Mouse (Mus musculus) cerebral cortex, adult 2 months (tissue): ENCODE measurements around the gene Atp1a1.

Experiments used
- WGBS: fragments of 180-500 bp; shearing (Covaris S2); methylation state at CpG from one replicate; pipeline ENCODE4 v1.1.7; 2018; 5-methylcytosine and 5-hydroxymethylcytosine counted together

Atp1a1 gene

GRCm38 (mm10) chr3:101552621-101553620 lies 51.6 kb downstream of the Atp1a1 start:
- 72% methylated on average over 7 of the region's 7 CpGs for WGBS

- 56% methylated on average over 26 of the region's 26 CpGs for WGBS
Observed at GRCm38 (mm10) chr3:101551457-101552230, 52.8 kb downstream of the Atp1a1 start.

DNA sequence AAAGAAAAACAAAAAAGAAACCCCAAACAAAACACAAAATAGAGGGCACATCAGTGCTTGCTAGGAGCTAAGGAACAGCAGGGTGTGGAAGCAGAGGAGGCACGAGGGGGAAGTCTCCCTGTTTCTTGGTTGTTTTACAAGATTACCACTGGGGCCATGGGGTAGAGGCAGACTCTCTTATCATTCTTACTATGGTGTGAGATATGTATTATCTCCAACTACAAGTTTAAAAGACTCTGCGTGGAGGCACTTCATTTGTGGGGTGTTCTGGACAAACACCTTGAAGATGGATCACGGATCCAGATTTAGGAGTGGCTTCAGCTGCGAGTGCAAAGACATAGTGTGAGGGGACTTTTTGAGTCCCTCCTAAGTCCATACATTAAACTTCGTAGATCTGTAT lies 54.7 kb downstream of the Atp1a1 start:
- WGBS: 86% methylated on average over 5 of the region's 5 CpGs

- 74% methylated on average over 7 of the region's 7 CpGs for WGBS
Observed at GRCm38 (mm10) chr3:101544116-101544515, 60.4 kb downstream of the Atp1a1 start.

- 77% methylated on average over 6 of the region's 6 CpGs for WGBS
Observed at GRCm38 (mm10) chr3:101541571-101541970, 62.9 kb downstream of the Atp1a1 start.

GRCm38 (mm10) chr3:101540568-101540967 lies 63.9 kb downstream of the Atp1a1 start:
- 87% methylated on average over 4 of the region's 4 CpGs for WGBS

GRCm38 (mm10) chr3:101536322-101536721 lies 68.2 kb downstream of the Atp1a1 start:
- WGBS: 80% methylated on average over 7 of the region's 7 CpGs

DNA sequence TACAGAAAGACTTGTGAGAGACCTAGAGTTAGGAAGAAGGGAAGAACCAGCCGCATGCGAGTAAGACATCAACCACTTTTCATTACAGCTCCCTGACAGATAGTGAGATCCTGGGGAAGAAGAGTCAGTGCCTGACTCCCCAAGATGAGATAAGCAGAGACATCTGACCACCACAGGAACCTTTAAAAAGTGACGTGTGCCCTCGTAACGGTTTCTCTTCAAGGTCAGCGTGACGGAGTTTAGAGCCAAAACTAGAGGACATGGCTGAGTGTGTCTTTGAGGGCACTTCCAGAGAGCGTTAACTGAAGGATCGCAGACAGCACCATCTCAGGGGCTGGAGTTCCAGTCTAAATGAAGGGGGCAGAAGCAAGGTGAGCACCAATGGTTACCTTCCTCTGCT lies 70.2 kb downstream of the Atp1a1 start:
- 98% methylated on average over 9 of the region's 9 CpGs for WGBS

DNA sequence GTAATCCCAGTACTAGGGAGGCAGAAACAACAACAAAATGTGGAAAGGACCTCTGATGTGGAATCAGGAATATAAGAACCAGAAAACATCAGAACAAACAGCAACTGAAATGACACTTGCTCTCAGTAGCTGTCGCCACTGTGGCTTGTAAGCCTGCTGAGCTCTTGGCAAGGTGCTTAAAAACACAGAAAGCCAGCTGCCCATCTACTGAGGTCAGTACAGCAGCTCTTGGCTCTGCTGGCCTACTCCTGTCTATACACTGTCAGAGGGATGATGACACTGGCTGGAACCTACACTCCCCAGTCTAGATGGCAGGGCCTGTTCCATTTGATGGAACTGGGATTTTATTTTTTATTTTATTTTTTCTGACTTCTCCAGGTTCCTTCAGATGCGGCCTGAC lies 71.1 kb downstream of the Atp1a1 start:
- WGBS: 83% methylated on average over 2 of the region's 2 CpGs

- 73% methylated on average over 10 of the region's 10 CpGs for WGBS
Observed at GRCm38 (mm10) chr3:101530928-101531327, 73.6 kb downstream of the Atp1a1 start.

GRCm38 (mm10) chr3:101528900-101529594 lies 75.4 kb downstream of the Atp1a1 start:
- WGBS: 49% methylated on average over 8 of the region's 8 CpGs

DNA sequence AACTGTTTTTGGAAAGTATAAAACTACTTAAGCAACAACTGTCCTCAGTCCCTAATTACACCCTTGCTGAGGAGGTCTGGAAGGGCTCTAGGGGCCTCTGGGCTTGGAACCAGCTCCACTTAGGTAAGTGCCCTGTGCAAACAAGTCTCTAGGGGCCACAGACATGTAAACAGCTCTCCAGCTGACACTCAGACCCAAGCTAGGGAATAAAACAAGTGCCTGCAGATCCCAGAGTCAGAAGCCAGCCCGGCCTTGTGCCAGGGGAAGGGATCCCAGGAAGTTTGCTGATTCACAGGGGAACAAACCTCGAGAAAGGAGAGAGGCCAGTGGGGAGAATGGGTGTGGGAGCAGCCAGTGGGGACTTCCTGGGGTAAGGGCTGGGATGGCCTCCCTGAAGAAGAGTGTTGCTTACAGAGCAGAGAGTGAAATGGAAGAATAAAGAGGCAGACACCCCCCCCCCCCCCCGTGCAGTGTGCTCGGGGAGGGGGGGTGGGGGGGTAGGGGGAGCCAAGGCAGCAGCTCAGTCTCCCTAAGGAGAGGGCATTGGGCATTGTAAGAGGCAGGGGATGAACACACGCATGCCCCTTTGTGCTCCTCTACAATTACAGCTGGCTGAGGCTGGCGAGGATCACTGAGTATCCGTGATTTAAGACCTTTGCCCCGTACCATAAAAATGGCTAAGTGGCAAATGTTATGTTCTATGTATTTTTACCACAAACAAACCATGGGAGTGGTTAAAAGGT lies 76.2 kb downstream of the Atp1a1 start:
- 57% methylated on average over 8 of the region's 8 CpGs for WGBS

- WGBS: 88% methylated on average over 11 of the region's 11 CpGs
Observed at GRCm38 (mm10) chr3:101526603-101527002, 77.9 kb downstream of the Atp1a1 start.
